In genomic region chr1:36009010-36009619, GRCm38 (mm10) we compare ENCODE assay signal across 10 mouse cellular contexts. TPM values are rescaled to one million over a fixed set of nuclear protein-coding genes. Genes with fewer than 3 reads are reported as not detected.
A peak's percentile ranks its signal among the peaks of the same experiment; 100 is the strongest.
DNase-seq lines count a peak whose midpoint lies in the region; ATAC-seq and TF ChIP-seq lines count a peak whose summit lies in the region.
"Had no signal": no experiment of that assay in that cellular context is flagged by ENCODE, and none has a peak within 500 bp of the region (broad histone marks: within the 10 kb centered on the region; RNA-seq: fewer than 3 reads in every experiment).

No protein-coding gene starts in this region.

- no peak for ATAC-seq in hindbrain, postnatal 0 days
- no peak for ATAC-seq in hindbrain, embryonic 12.5 days (ENCODE audit: low FRiP score)

- WGBS in hindbrain, postnatal 0 days, result 38% methylated on average over 6 of the region's 6 CpGs
- 78% methylated on average over 6 of the region's 6 CpGs for WGBS in hindbrain, embryonic 12.5 days
- WGBS in lung, adult 2 months, result 48% methylated on average over 6 of the region's 6 CpGs

- H3K4me2 ChIP-seq in hindbrain, postnatal 0 days (ENCODE audit: low read depth, low read length), result no peak overlapping the region
- H3K4me2 ChIP-seq in hindbrain, embryonic 12.5 days (replicated peaks), result no peak overlapping the region
- H3K4me2 ChIP-seq: neural tube, embryonic 12.5 days had no signal

- no peaks in the 10 kb centered on the region for H3K36me3 ChIP-seq in hindbrain, postnatal 0 days (ENCODE audit: insufficient read depth, low read length)
- no peaks in the 10 kb centered on the region for H3K36me3 ChIP-seq in hindbrain, embryonic 12.5 days
- H3K36me3 ChIP-seq: neural tube, embryonic 12.5 days had no signal

- H3K9me3 ChIP-seq in hindbrain, postnatal 0 days (ENCODE audit: low read length), result no peaks in the 10 kb centered on the region; the same call in 1 of the 2 replicates
- H3K9me3 ChIP-seq in hindbrain, embryonic 12.5 days (replicated peaks), result no peaks in the 10 kb centered on the region
- H3K9me3 ChIP-seq: neural tube, embryonic 12.5 days had no signal

- intact Hi-C loops in left cerebral cortex, postnatal 36 days (cut with DNase I), result no loop called here

- H3K4me1 ChIP-seq in hindbrain, postnatal 0 days (ENCODE audit: insufficient read depth, low read length), result no peaks in the 10 kb centered on the region
- H3K4me1 ChIP-seq in hindbrain, embryonic 12.5 days, result peaks cover 10% of the 10 kb centered on the region; the same call in 1 of the 2 replicates
- no peaks in the 10 kb centered on the region for H3K4me1 ChIP-seq in lung, adult 2 months (ENCODE audit: control insufficient read depth, insufficient read depth, low read length)

- no peaks in the 10 kb centered on the region for H3K27me3 ChIP-seq in hindbrain, postnatal 0 days (ENCODE audit: insufficient read depth, low read length)
- no peaks in the 10 kb centered on the region for H3K27me3 ChIP-seq in hindbrain, embryonic 12.5 days
- H3K27me3 ChIP-seq: neural tube, embryonic 12.5 days had no signal

- no peak overlapping the region for H3K9ac ChIP-seq in hindbrain, postnatal 0 days (replicated peaks; ENCODE audit: low read length)
- no peak overlapping the region for H3K9ac ChIP-seq in hindbrain, embryonic 12.5 days
- H3K9ac ChIP-seq: neural tube, embryonic 12.5 days had no signal

- TF ChIP-seq CTCF in hindbrain, postnatal 0 days (IDR thresholded peaks at IDR 0.05; ENCODE audit: low read depth), result no peak
- no peak for TF ChIP-seq CTCF in lung, adult 2 months (IDR thresholded peaks at IDR 0.05; ENCODE audit: insufficient read depth, low read length)

- TF ChIP-seq POLR2A in lung, adult 2 months (IDR thresholded peaks at IDR 0.05; ENCODE audit: borderline replicate concordance, extremely low read depth, low read depth, low read length), result no peak

- no peak overlapping the region for H3K4me3 ChIP-seq in hindbrain, postnatal 0 days (ENCODE audit: low read length)
- no peak overlapping the region for H3K4me3 ChIP-seq in hindbrain, embryonic 12.5 days
- H3K4me3 ChIP-seq in lung, adult 2 months (replicated peaks; ENCODE audit: extremely low read depth, low read depth, low read length), result no peak overlapping the region
- H3K4me3 ChIP-seq: erythroblast, embryonic 14.5 days; neural tube, embryonic 12.5 days had no signal

- no peak overlapping the region for H3K27ac ChIP-seq in hindbrain, postnatal 0 days
- H3K27ac ChIP-seq in hindbrain, embryonic 12.5 days, result no peak overlapping the region
- H3K27ac ChIP-seq: neural tube, embryonic 12.5 days had no signal

- DNase-seq in hindbrain, postnatal 0 days (ENCODE audit: low spot score), result peak; percentile 72
- peak; percentile 16 for DNase-seq in brain, embryonic 18.5 days (ENCODE audit: low read depth, low spot score)
- DNase-seq in kidney, adult 8-10 months, result peak; percentile 9 to 21
- DNase-seq in left cerebral cortex, postnatal 36 days (ENCODE audit: low spot score in 2 of 2), result peak; percentile 48 to 61
- DNase-seq in T-cell, adult 2 months (ENCODE audit: low spot score), result no peak
- DNase-seq in lung, adult 2 months, result no peak
- DNase-seq in c-Kit-positive CD71-positive TER-119-positive erythroid progenitor cells, embryonic 14.5 days (ENCODE audit: low spot score), result no peak

RNA-seq across cellular contexts. Expression of gene Hs6st1, which starts 59.1 kb away (rescaled TPM):
- total RNA-seq in hindbrain, postnatal 0 days (2014; rRNA removed), result 107 and 112 TPM in 2 replicates
- 16.9 and 19.0 TPM in 2 replicates for polyA plus RNA-seq in hindbrain, postnatal 0 days (2015; fragmentation: Nextera tagmentation; extraction: Ambion mirVana)
- 20.5 and 22.0 TPM in 2 replicates for polyA plus RNA-seq in hindbrain, embryonic 12.5 days (2016; fragmentation: Nextera tagmentation; extraction: Ambion mirVana)
- total RNA-seq in left cerebral cortex, postnatal 36 days (2021), result 10 to 100 TPM; 56.1 to 58.6 TPM
- polyA plus RNA-seq in lung, adult 2 months (2012; rRNA removed), result 33.8 and 35.0 TPM in 2 replicates

Comparison
In these comparisons a context has a peak if more than half of its experiments do, and no peak if none do; other contexts are left out.
1. DNase-seq: peak in hindbrain, postnatal 0 days (single experiment), brain, embryonic 18.5 days (single experiment), kidney, adult 8-10 months (2 of 2) and left cerebral cortex, postnatal 36 days (2 of 2); none in T-cell, adult 2 months (single experiment), lung, adult 2 months (single experiment) and c-Kit-positive CD71-positive TER-119-positive erythroid progenitor cells, embryonic 14.5 days (single experiment).